Mouse (Mus musculus): Measurements from ENCODE around the gene Msx1.

The Msx1 gene

DNA sequence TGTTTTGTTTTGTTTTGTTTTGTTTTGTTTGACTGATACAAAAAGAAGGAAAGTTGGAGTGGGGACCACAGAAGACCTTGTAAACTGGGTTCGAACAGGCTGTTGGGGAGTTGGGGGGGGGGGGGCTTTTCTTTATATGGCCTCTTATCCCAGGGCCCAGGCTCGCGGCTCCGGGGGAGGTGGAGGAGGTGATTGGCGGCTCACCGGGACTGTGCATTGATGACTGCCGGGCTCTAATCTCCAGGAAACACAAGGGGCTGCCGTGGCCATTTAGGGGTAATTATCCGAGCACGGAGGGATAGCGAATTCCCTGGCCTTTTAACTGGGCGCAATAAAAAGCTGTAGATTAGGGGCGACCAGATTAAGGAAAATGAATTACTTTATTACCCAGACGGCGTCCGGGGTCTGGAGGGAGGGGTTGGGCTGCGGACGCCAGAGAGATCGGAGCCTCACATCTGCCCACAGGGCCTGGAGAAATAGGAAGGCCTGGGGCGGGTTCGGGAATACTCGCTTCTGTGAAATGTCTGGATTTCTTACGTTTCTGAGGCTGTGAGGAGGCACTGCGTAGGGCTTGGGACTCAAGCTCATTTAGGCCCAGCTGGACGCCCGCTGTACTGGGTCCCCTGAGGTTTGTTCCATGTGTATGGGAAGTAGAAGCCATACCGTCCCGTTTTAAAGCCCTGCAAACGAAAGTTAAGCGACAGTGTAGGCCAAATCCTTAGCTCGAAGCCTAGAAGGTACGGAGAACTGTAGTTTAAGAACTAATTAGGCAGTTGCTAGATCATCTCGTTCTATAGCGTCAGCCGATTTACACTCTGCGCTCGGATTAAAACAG is 1.4 kb upstream of the Msx1 start:
- DNase-seq, result no peak

- DNase-seq, result no peak
Observed at GRCm38 (mm10) chr5:37825111-37825600, 773 bp upstream of the Msx1 start.

DNA sequence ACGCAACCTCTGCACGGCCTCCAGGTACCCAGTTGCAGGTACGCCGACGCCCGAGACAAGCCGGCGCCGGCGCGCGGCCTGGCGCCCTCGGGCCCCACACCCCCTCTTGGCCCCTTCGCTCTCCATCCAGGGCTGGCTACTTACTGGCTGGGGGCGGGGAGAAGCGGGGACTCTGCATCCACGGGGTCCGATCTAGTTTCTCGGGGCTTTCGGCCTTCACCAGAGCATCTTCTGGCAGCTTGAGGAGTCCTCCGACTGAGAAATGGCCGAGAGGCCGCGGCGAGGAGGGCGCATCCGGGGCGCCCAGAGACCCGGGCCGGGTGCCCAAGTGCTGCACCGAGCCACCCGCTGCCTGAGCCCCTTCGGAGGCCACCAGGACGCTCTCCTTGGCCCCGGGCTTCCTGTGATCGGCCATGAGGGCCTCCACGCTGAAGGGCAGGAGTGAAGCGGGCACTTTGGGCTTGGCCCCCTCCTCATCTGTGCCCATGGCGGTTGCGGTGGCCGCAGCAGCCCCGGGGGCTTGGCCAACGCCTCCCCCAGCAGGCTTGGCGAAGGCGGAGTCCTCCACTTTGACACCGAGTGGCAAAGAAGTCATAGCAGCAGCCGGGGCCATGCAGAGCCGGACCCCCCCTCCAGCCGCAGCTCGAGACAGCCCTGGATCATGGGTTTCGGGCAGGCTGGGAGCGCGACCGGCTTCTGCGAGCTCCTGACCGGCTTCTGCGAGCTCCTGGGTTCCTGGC is 492 bp downstream of the Msx1 start:
- no peak for DNase-seq

DNA sequence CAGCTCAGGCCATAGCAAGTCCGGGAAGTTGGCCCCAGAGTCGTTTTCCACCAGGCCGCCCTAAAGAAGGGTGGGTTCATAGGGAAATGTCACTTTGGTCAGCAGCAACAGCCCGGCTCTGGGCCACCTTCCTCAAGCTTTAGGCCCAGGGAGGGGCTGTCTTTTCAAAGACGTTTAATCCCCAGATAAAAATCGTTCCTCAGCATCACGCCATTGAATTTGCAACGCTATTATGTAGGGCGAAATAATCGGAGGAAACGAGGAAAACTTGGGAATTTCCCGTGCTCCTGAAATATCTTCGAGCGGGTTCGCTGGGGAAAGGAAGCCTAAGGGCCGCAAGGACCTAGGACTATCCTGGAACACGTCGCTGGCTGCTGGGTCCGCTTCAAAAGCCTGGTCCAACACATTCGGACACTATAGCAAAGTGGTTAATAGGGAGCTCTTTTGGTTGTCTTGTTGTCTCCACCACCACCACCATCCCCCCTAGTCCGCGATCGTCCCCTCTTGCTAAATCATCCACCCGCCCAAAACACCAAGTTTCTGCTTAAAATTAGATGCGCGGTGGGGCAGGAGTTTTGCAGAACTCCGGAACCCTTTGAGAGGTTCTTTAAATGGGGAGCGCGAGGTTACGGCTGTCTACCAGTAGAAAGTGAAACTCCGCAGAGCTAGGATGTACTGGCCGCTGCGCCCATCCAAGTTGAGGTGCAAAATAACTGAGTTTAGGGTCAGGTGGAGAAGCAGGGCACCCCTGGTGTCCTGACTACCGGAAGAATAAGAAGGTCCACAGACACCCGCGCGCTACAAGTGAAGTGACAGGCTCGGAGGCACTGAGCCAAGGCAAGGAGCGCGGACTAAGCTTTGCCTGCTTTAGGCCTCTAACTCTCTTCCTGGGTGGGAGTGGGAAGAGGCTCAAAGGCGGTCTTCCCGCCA is 1.3 kb downstream of the Msx1 start:
- no peak for DNase-seq

GRCm38 (mm10) chr5:37822116-37822707 is 2.2 kb downstream of the Msx1 start:
- DNase-seq, result no peak

GRCm38 (mm10) chr5:37821111-37821601 is 3.2 kb downstream of the Msx1 start:
- DNase-seq, result no peak

- DNase-seq, result no peak
Observed at GRCm38 (mm10) chr5:37820689-37821088, 3.7 kb downstream of the Msx1 start.

DNA sequence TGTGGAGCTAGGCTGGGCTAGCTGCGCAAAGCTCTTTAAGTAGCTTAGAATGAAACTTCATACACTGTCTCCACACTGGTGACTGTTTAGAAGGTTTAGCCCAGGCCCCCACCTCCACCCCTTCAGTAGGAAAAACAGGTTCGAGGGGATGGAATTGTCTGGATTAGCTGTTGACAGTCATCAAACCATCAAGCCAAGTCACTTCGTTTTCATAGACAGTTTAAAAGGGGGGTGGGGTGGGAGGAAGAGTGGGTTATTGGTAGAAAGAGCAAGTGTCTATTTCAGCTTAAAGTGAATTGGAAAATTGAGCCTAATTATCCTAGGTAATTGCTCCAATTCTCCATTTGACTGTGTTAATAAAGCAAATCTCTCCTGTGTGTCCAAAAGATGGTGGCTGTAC is 4.4 kb downstream of the Msx1 start:
- no peak for DNase-seq

DNA sequence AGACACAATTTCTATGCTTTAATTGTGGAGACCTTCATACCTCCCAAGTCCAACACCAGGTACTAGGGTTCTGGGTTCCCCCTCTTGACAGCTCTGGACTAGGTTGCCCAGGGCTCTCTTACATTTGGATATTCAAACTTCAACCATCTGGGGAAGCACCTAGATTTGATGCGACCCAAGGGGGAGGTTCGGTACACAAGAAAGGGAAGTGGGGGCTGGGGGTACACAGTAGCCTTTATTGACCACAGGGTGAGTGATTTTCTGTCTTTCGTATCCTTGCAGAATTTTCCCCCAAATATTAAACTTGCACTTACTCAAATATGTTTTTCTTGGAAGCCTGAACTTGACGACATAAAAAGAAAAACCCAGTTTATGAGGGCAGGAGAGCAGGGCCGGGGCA is 4.8 kb downstream of the Msx1 start:
- DNase-seq, result no peak

DNA sequence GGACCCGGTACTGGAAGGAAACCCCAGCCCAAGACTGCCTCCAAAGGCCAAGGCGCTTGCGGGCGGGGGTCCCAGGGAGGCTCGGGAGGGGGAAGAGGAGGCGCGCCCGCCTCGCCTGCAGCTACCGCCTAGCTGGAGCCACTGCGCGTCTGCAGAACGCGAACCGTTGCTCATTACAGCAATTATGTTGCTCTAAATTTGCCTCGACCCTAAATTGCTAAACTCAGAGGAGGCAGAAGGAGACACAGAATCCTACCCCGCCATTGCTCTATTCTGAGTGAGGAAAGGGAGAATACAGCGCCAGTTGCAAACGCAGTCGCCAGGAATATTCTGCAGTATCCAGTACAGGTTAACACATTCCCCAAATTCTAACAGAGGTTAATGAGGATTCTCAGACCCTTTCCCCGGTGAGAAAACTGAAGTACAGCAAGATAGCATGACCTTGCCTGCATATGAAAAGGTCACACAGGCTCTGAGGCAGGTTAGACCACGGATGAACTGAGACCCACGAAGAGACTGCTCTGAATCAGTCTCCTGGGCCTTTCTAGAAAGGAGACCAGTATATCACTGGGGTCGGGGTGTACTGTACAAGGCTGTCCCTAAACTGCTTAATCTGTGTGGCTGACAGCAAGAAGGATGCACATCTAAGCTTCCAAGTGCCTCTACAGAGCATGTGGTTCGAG is 5.7 kb downstream of the Msx1 start:
- DNase-seq, result no peak

DNA sequence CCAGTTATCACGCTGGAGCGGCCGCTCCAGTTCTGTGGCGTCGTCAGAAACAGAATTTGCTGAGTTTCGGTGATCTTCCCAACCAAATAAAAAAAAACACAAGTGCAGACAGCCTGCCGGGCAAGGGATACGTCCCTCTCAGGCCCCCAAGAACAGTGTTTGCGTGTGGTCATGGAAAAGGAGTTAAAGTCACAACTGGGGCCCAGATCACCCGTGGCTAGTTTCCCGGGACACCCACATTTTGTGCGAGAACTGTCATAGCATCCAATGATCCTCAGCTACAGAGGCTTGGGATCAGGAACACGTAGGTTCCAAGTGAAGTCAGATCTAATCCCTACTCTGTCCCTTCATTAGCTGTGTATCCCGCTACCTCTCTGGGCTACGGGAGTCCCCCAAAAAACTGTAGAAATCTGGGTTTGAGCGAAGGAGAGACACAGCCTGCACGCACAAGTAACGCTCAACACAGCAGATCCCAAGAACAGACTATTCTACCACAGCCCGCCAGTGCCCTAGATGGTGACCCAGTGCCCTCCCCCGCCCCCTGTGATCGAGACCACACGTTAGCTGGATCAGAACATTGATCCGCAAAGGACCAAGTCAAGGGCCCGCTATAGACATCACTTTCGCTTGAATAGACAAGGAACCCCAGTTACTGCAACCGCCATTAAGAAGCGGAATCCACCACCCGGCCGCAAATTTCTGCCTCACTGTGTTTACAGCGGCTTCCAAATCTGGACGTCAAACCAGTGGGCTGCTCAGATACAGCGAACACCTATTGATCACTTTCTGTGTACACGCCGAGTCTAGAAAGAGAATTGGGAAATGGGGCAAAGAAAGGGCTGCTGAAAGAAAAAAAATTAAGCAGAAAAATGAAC is 6.5 kb downstream of the Msx1 start:
- no peak for DNase-seq

- no peak for DNase-seq
Observed at GRCm38 (mm10) chr5:37816907-37817657, 7.3 kb downstream of the Msx1 start.

- no peak for DNase-seq
Observed at GRCm38 (mm10) chr5:37815909-37816308, 8.5 kb downstream of the Msx1 start.

- no peak for DNase-seq
Observed at GRCm38 (mm10) chr5:37814169-37814568, 10.2 kb downstream of the Msx1 start.

DNA sequence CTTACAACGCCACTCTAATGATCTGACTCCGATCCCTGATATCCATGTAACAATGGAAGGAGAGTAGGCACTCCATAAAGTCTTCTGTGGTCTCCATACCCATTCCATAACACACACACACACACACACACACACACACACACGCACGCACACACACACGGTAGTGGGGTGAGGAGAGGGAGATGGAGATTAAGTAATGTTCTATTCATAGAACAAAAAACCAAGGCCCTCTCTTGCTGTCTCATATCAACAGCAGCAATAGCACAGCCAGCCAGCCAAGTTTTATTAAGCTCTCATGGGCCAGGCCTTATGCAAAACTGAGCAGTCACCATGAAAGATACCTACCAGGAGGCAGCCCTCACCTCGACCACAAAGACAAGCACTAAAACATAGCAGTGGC is 19.1 kb downstream of the Msx1 start:
- no peak for DNase-seq

GRCm38 (mm10) chr5:37804512-37805118 is 19.8 kb downstream of the Msx1 start:
- DNase-seq, result no peak

DNA sequence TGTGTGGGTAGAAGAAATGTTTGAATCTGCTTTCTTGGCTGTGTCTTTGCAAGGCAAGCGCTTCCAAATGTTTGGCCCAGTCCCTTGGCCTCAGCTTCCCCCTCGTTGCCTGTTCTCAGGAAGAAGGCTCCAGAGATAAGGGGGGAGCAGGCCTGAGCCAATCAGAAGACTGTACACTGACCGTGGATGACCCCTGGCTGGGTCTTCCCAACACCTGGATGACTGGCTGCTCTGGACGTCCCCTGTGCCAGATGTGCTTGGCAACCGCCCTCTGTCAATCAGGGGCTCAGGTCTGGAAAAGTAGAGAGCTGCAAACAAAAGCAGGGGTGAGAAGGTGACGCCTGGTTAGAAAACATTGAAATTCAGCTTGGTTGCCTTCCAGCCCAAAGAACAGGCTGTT is 27.1 kb downstream of the Msx1 start:
- DNase-seq, result no peak

GRCm38 (mm10) chr5:37796751-37797150 is 27.6 kb downstream of the Msx1 start:
- no peak for DNase-seq

- DNase-seq, result no peak
Observed at GRCm38 (mm10) chr5:37795691-37796090, 28.7 kb downstream of the Msx1 start.

DNA sequence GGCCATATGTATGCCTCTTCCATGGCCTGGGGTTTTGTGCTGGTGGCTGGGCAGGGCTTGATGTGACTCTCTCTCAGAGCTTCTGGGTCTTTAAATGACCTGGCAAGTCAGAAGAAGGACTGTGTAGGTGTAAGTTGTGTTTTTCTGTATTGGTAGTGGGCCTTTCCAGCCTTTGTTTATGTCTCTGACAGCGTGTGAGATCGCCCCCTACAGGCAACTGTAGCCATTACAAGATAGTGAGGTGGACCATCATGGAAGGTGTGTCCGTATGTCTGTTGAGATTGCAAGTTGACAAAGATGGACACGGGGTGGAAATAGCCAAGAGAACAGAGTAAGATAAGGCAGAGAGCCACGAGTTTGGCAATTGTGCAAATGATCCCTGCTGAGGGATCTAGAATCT is 32.2 kb downstream of the Msx1 start:
- DNase-seq, result no peak
